Mouse (Mus musculus) CH12.LX (cell line): ENCODE measurements around the gene Gm35549. TPM values are rescaled to one million over a fixed set of nuclear protein-coding genes. Genes with fewer than 3 reads are reported as not detected.
A peak's percentile ranks its signal among the peaks of the same experiment; 100 is the strongest.

Experiments
- DNase-seq: peaks from one replicate; pipeline ENCODE4 v3.0.0-alpha.2; 2013; ENCODE audit errors: extremely low read depth
- H3K27ac ChIP-seq: 2 replicates; pipeline ENCODE4 v1.5.1; 2012; ENCODE audit warnings: low read depth, mild to moderate bottlenecking, control low read depth, moderate library complexity; ENCODE audit not compliant: insufficient read depth
- H3K27me3 ChIP-seq: replicated peaks from 2 replicates; pipeline ENCODE3; 2012; ENCODE audit warnings: inconsistent platforms
- H3K36me3 ChIP-seq, 2 experiments: replicated peaks in 1 of 2; 2 replicates each; pipeline versions ENCODE3 to v1.6.1; 2012; ENCODE audit warnings: inconsistent platforms in 1 of 2, low read length in 1 of 2, mild to moderate bottlenecking in 1 of 2, mixed read lengths in 1 of 2, moderate library complexity in 1 of 2; ENCODE audit not compliant: control insufficient read depth in 1 of 2, insufficient read depth in 1 of 2
- H3K4me1 ChIP-seq, 2 experiments: 2 replicates each; pipeline ENCODE4 v1.6.1; 2012; ENCODE audit warnings: inconsistent platforms in 1 of 2, moderate library complexity in 1 of 2; ENCODE audit not compliant: insufficient read depth in 2 of 2, control insufficient read depth in 1 of 2
- H3K4me2 ChIP-seq: 2 replicates; pipeline ENCODE4 v1.6.1; 2012; ENCODE audit warnings: low read depth, mild to moderate bottlenecking, control low read depth; ENCODE audit not compliant: poor library complexity, insufficient read depth, severe bottlenecking
- H3K4me3 ChIP-seq, 3 experiments: fragments of 150-350 bp in 1 of 3; sonication (generic) in 1 of 3; replicated peaks in 1 of 3; 2 replicates each; pipeline versions ENCODE3 to v1.5.1; 2011 to 2012; ENCODE audit warnings: low read depth in 2 of 3, low read length in 2 of 3, mild to moderate bottlenecking in 2 of 3, moderate library complexity in 2 of 3, control low read depth in 1 of 3, improper control_type of control experiment in 1 of 3, inconsistent platforms in 1 of 3, mixed read lengths in 1 of 3; ENCODE audit not compliant: poor library complexity in 1 of 3
- H3K79me2 ChIP-seq: replicated peaks from 2 replicates; pipeline ENCODE4 v1.6.1; 2012; ENCODE audit warnings: mild to moderate bottlenecking, moderate library complexity; ENCODE audit not compliant: control insufficient read depth, poor library complexity, insufficient read depth, severe bottlenecking; ENCODE audit errors: extremely low read depth
- H3K9ac ChIP-seq: 2 replicates; pipeline ENCODE4 v1.6.1; 2012; ENCODE audit warnings: low read depth, mild to moderate bottlenecking, control low read depth, moderate library complexity; ENCODE audit not compliant: insufficient read depth
- H3K9me3 ChIP-seq: replicated peaks from 2 replicates; pipeline ENCODE3; 2012; ENCODE audit warnings: low read length, inconsistent platforms, mixed read lengths
- BHLHE40 ChIP-seq: IDR thresholded peaks from 2 replicates; pipeline ENCODE4 v1.6.1; 2011; ENCODE audit warnings: mild to moderate bottlenecking, low read depth, low read length, improper control_type of control experiment
- CHD2 ChIP-seq: IDR thresholded peaks from 2 replicates; pipeline ENCODE4 v1.6.1; 2011; ENCODE audit warnings: low read length, improper control_type of control experiment
- ELF1 ChIP-seq: IDR thresholded peaks from 2 replicates; pipeline ENCODE4 v1.6.1; 2014; ENCODE audit warnings: low read depth, mild to moderate bottlenecking, inconsistent platforms, low read length, improper control_type of control experiment
- EP300 ChIP-seq: IDR thresholded peaks from 2 replicates; pipeline ENCODE4 v1.6.1; 2011; ENCODE audit warnings: low read length, improper control_type of control experiment
- GABPA ChIP-seq: IDR thresholded peaks from 2 replicates; pipeline ENCODE4 v1.6.1; 2012; ENCODE audit warnings: low read depth, low read length, improper control_type of control experiment, inconsistent platforms; ENCODE audit not compliant: insufficient replicate concordance
- HCFC1 ChIP-seq: IDR thresholded peaks from 2 replicates; pipeline ENCODE4 v1.6.1; 2012; ENCODE audit warnings: low read depth, mild to moderate bottlenecking, inconsistent platforms, low read length, improper control_type of control experiment
- IRF4 ChIP-seq: IDR thresholded peaks from 2 replicates; pipeline ENCODE4 v1.6.1; 2014; ENCODE audit warnings: low read depth, mild to moderate bottlenecking, inconsistent platforms, low read length, improper control_type of control experiment
- MEF2A ChIP-seq: IDR thresholded peaks from 2 replicates; pipeline ENCODE4 v1.6.1; 2014; ENCODE audit warnings: low read depth, mild to moderate bottlenecking, inconsistent platforms, low read length, improper control_type of control experiment, borderline replicate concordance
- MXI1 ChIP-seq: IDR thresholded peaks from 2 replicates; pipeline ENCODE4 v1.6.1; 2011; ENCODE audit warnings: mild to moderate bottlenecking, low read depth, low read length, improper control_type of control experiment
- NELFE ChIP-seq: IDR thresholded peaks from 2 replicates; pipeline ENCODE4 v1.6.1; 2011; ENCODE audit warnings: low read depth, low read length, improper control_type of control experiment
- PAX5 ChIP-seq: IDR thresholded peaks from 2 replicates; pipeline ENCODE4 v1.6.1; 2012; ENCODE audit warnings: low read length, inconsistent platforms, mixed read lengths
- POLR2A ChIP-seq: IDR thresholded peaks from 2 replicates; pipeline ENCODE4 v1.6.1; 2011; ENCODE audit warnings: low read depth, mild to moderate bottlenecking, improper control_type of control experiment, low read length
- TBP ChIP-seq: conservative IDR thresholded peaks from 2 replicates; pipeline ENCODE4 v1.6.1; 2011; ENCODE audit warnings: low read depth, low read length, improper control_type of control experiment
- TCF12 ChIP-seq: IDR thresholded peaks from 2 replicates; pipeline ENCODE4 v1.6.1; 2014; ENCODE audit warnings: low read depth, mild to moderate bottlenecking, inconsistent platforms, low read length, improper control_type of control experiment
- UBTF ChIP-seq: IDR thresholded peaks from 2 replicates; pipeline ENCODE4 v1.6.1; 2012; ENCODE audit warnings: low read depth, mild to moderate bottlenecking, inconsistent platforms, low read length, improper control_type of control experiment, moderate library complexity
- USF1 ChIP-seq: IDR thresholded peaks from 2 replicates; pipeline ENCODE4 v1.6.1; 2014; ENCODE audit warnings: low read depth, mild to moderate bottlenecking, inconsistent platforms, low read length, improper control_type of control experiment
- ZKSCAN1 ChIP-seq: IDR thresholded peaks from 2 replicates; pipeline ENCODE4 v1.6.1; 2012; ENCODE audit warnings: low read depth, inconsistent platforms, low read length, improper control_type of control experiment, borderline replicate concordance
- ZNF384 ChIP-seq: IDR thresholded peaks from 2 replicates; pipeline ENCODE4 v1.6.1; 2012; ENCODE audit warnings: low read depth, low read length, improper control_type of control experiment, inconsistent platforms
- dilution Hi-C: fragments of 300-500 bp; cut with MboI; formaldehyde crosslinking; loops from 2 replicates; pipeline ENCODE4 v1.14.3; 2020; ENCODE audit warnings: low sequenced_read_pairs; ENCODE audit not compliant: extremely low pct_unique_long_range_greater_than_20kb, extremely low pct_ligation_motif_present
- in situ Hi-C: fragments of 300-500 bp; cut with MboI; formaldehyde crosslinking; loops from 3 replicates; pipeline ENCODE4 v1.14.3; 2019; ENCODE audit warnings: low sequenced_read_pairs, low pct_ligation_motif_present, low pct_unique_long_range_greater_than_20kb, mixed read lengths
- polyA plus RNA-seq: library from polyadenylated mRNA; unstranded; fragments of >175 nt; gene quantifications from 2 replicates; pipeline ENCODE4 v1.2.1, GENCODE M21; 2012; ENCODE audit warnings: low read depth; ENCODE audit not compliant: insufficient read length
- total RNA-seq, 2 experiments: library from RNA; depleted of rRNA; stranded (reverse); fragments of 300-350 nt in 1 of 2; fragments of >200 nt in 1 of 2; gene quantifications; 2 replicates each; pipeline ENCODE4 v1.2.3; 2012 to 2014

The Gm35549 gene
- total and polyA plus RNA-seq, 3 experiments, result not detected

GRCm38 (mm10) chr9:122785231-122785630 is 58.6 kb downstream of the Gm35549 start:
- H3K36me3 ChIP-seq, result no peaks in the 10 kb centered on the region
- TF ChIP-seq PAX5 (no peak), EP300 (peak; percentile 87), POLR2A (peak; percentile 34; the same call in 1 of the 2 replicates), TCF12 (peak; percentile 48; the same call in 1 of the 2 replicates), IRF4 (peak; percentile 82), MEF2A (0 out of 2 replicates have a peak, but pooled peaks have one; percentile 23), ELF1 (0 out of 2 replicates have a peak, but pooled peaks have one; percentile 28), GABPA (no peak), MXI1 (no peak), ZNF384 (peak; percentile 98), BHLHE40 (peak; percentile 37; the same call in 1 of the 2 replicates), HCFC1 (peak; percentile 34; the same call in 1 of the 2 replicates), NELFE (0 out of 2 replicates have a peak, but pooled peaks have one; percentile 12), UBTF (no peak), TBP (0 out of 2 replicates have a peak, but pooled peaks have one; percentile 60), USF1 (no peak), ZKSCAN1 (no peak), CHD2 (no peak)
- TF ChIP-seq, all 38 proteins: peak for 11
- Histone ChIP-seq H3K4me2 (peak overlapping the region; percentile 84; the same call in 1 of the 2 replicates), H3K27ac (no peak overlapping the region), H3K79me2 (no peaks in the 10 kb centered on the region), H3K9me3 (no peaks in the 10 kb centered on the region), H3K4me3 (no peak overlapping the region), H3K27me3 (peaks cover 2% of the 10 kb centered on the region), H3K4me1 (peaks cover 10 to 27% of the 10 kb centered on the region in 2 experiments), H3K9ac (no peak overlapping the region)
- in situ Hi-C loops, result no loop called here
- DNase-seq, result peak; percentile 78
- dilution Hi-C loops, result no loop called here

Other genes with a start within 250 kb of the Gm35549 start
- not detected in 2 replicates for gene Topaz1, start 96.7 kb downstream of the Gm35549 start, total RNA-seq (2012; rRNA removed)
- gene Topaz1, start 96.7 kb downstream of the Gm35549 start, total RNA-seq (2014; rRNA removed), result 0.05 TPM in 1 of 2 replicates, not detected in the other
- not detected in 2 replicates for gene Topaz1, start 96.7 kb downstream of the Gm35549 start, polyA plus RNA-seq
- gene Tcaim, start 38.5 kb downstream of the Gm35549 start, total RNA-seq (2012; rRNA removed), result 4.5 and 5.3 TPM in 2 replicates
- 10.1 and 12.3 TPM in 2 replicates for gene Tcaim, start 38.5 kb downstream of the Gm35549 start, total RNA-seq (2014; rRNA removed)
- 4.4 and 5.2 TPM in 2 replicates for gene Tcaim, start 38.5 kb downstream of the Gm35549 start, polyA plus RNA-seq
- 53.8 and 56.3 TPM in 2 replicates for gene Zfp445, start 22.0 kb upstream of the Gm35549 start, total RNA-seq (2012; rRNA removed)
- gene Zfp445, start 22.0 kb upstream of the Gm35549 start, total RNA-seq (2014; rRNA removed), result 43.7 and 49.6 TPM in 2 replicates
- 46.0 and 55.5 TPM in 2 replicates for gene Zfp445, start 22.0 kb upstream of the Gm35549 start, polyA plus RNA-seq
- gene Zkscan7, start 41.6 kb upstream of the Gm35549 start, total RNA-seq (2012; rRNA removed), result 4.2 and 6.4 TPM in 2 replicates
- gene Zkscan7, start 41.6 kb upstream of the Gm35549 start, total RNA-seq (2014; rRNA removed), result 6.6 and 7.5 TPM in 2 replicates
- 2.1 and 3.5 TPM in 2 replicates for gene Zkscan7, start 41.6 kb upstream of the Gm35549 start, polyA plus RNA-seq
- gene Zfp105, start 79.0 kb upstream of the Gm35549 start, total RNA-seq (2012; rRNA removed), result not detected in 2 replicates
- gene Zfp105, start 79.0 kb upstream of the Gm35549 start, total RNA-seq (2014; rRNA removed), result not detected in 2 replicates
- not detected in 2 replicates for gene Zfp105, start 79.0 kb upstream of the Gm35549 start, polyA plus RNA-seq
- 5.6 TPM in 2 replicates for gene 1110059G10Rik, start 107.0 kb upstream of the Gm35549 start, total RNA-seq (2012; rRNA removed)
- gene 1110059G10Rik, start 107.0 kb upstream of the Gm35549 start, total RNA-seq (2014; rRNA removed), result 25.7 and 32.3 TPM in 2 replicates
- gene 1110059G10Rik, start 107.0 kb upstream of the Gm35549 start, polyA plus RNA-seq, result 24.5 and 25.2 TPM in 2 replicates
- gene Kif15, start 107.0 kb upstream of the Gm35549 start, total RNA-seq (2012; rRNA removed), result 51.5 and 51.7 TPM in 2 replicates
- gene Kif15, start 107.0 kb upstream of the Gm35549 start, total RNA-seq (2014; rRNA removed), result 85.4 and 101 TPM in 2 replicates
- 63.5 and 66.6 TPM in 2 replicates for gene Kif15, start 107.0 kb upstream of the Gm35549 start, polyA plus RNA-seq
- gene Tmem42, start 177.3 kb upstream of the Gm35549 start, total RNA-seq (2012; rRNA removed), result 5.5 and 6.9 TPM in 2 replicates
- 5.1 and 5.3 TPM in 2 replicates for gene Tmem42, start 177.3 kb upstream of the Gm35549 start, total RNA-seq (2014; rRNA removed)
- 6.4 and 6.8 TPM in 2 replicates for gene Tmem42, start 177.3 kb upstream of the Gm35549 start, polyA plus RNA-seq
- 0.50 and 0.51 TPM in 2 replicates for gene Tgm4, start 190.7 kb upstream of the Gm35549 start, total RNA-seq (2012; rRNA removed)
- gene Tgm4, start 190.7 kb upstream of the Gm35549 start, total RNA-seq (2014; rRNA removed), result not detected in 2 replicates
- gene Tgm4, start 190.7 kb upstream of the Gm35549 start, polyA plus RNA-seq, result 0.24 and 0.26 TPM in 2 replicates